Mouse (Mus musculus): Measurements from ENCODE around the gene Edem2.

- TF ChIP-seq CTCF (IDR thresholded peaks at IDR 0.05; ENCODE audit: low read depth, low read length) (no peak), POLR2A (IDR thresholded peaks at IDR 0.05; ENCODE audit: extremely low read depth, insufficient read depth, low read length) (no peak)
These were observed 533 bp downstream of the Edem2 start for GRCm38 (mm10) chr2:155728742-155729141.

All from liver, adult 2 months (tissue).